Mouse (Mus musculus) heart, adult 8-10 months (tissue): ENCODE measurements around the gene Edem2. TPM values are rescaled to one million over a fixed set of nuclear protein-coding genes. Genes with fewer than 3 reads are reported as not detected.

ENCODE experiments used
- DNase-seq: peaks from one replicate; pipeline ENCODE4 v3.0.0; 2022; ENCODE audit warnings: low spot score
- total RNA-seq, 4 experiments: library from RNA; stranded (reverse); gene quantifications; 2 replicates each; pipeline ENCODE4 v1.2.4; 2022

Gene Edem2
- total RNA-seq, result 1 to 10 TPM; 5.7 to 7.8 (median 6.4) TPM

- DNase-seq, result peak; percentile 96
Observed at GRCm38 (mm10) chr2:155729158-155729645, at the start of gene Edem2. Gene Edem2, minus strand, starts transcription at chr2:155729475.

- no peak for DNase-seq
Observed at GRCm38 (mm10) chr2:155779066-155779465, 49.8 kb upstream of the Edem2 start.

- DNase-seq, result no peak
Observed at GRCm38 (mm10) chr2:155778004-155778403, 48.7 kb upstream of the Edem2 start.

DNA sequence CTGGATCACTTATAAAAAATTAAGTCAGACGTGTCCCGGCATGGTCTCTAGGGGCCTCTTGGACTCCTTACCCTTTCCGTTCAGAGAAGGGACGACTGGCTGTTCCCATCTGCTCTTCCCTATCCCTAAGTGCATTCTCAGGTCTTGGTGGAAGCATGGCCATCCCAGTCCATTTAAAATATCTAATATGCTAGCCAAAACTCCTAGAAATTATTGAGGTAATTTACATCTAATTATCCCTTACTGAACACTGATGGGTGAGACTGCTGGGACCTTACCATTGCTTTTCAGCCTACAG lies 48.4 kb upstream of the Edem2 start:
- DNase-seq, result no peak

GRCm38 (mm10) chr2:155776824-155777687 lies 47.8 kb upstream of the Edem2 start:
- DNase-seq, result no peak

GRCm38 (mm10) chr2:155775685-155776263 lies 46.5 kb upstream of the Edem2 start:
- DNase-seq, result no peak

GRCm38 (mm10) chr2:155774927-155775684 lies 45.8 kb upstream of the Edem2 start, which contains the start of gene Mmp24:
Gene Mmp24, plus strand, starts transcription at chr2:155775342.
- DNase-seq, result no peak

DNA sequence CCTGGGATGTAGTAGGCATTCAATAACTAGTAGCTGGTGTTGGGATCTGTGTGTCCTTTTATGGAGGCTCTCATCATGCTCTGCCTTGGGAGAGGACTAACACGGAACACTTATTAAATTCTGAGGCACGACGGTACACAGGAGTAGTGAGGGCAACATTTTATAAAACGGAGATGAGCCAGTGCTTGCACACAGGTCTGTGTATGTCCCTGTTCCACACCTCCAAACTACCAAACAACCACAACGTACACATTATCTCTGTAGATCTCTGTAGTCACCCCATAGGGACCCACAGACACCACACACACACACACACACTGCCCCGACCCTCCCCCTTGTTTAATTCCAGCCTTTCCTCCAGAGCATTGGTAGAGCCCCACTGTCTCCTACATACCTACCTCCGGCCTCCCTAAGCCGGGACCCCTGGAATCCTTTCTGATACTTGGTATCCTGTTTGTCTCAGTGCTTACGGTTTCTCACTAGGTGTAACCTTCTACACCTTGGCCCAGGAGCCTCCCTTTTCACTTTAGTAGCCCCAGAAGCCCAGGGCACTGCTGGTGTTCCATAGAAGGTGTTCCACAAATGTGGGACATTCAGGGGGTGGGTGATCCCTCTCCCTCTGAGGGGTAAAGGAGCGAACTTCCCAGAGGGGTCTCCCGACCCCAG lies 45.1 kb upstream of the Edem2 start:
- no peak for DNase-seq

GRCm38 (mm10) chr2:155773664-155774063 lies 44.4 kb upstream of the Edem2 start:
- no peak for DNase-seq

- peak; percentile 73 for DNase-seq
Observed at GRCm38 (mm10) chr2:155764679-155765418, 35.6 kb upstream of the Edem2 start.

DNA sequence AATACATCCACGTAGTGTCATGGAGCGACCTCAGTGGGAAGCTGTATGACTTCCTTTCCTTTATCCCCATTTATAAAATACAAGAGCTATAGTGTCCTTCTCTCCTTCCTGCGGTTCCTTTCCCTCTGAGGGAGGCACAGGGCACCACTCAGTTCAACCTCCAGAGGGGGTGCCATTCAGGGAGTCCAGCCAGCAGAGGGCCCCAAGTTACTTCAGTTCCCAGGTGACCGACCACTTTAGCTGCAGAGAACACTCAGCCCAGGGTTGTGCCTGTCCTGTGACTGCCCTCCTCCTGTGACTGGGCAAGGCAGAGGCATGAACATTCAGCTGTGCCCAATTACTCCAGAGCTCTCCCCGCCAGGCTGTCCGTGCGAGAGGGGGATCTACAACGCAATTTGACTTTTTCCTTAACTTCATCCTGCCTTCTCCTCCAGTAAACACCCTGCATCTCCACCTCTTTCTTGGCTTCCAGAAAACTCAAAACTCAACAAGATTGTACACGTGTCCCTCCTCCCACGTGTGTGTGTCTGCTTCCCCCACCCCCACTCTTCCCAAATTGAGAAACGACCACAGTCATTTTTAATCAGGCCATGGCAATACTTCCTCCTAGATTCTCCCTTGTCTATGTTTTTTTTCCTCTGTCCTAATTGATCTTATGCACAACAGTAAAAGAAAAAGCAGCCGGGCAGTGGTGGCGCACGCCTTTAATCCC lies 27.7 kb upstream of the Edem2 start:
- DNase-seq, result no peak

DNA sequence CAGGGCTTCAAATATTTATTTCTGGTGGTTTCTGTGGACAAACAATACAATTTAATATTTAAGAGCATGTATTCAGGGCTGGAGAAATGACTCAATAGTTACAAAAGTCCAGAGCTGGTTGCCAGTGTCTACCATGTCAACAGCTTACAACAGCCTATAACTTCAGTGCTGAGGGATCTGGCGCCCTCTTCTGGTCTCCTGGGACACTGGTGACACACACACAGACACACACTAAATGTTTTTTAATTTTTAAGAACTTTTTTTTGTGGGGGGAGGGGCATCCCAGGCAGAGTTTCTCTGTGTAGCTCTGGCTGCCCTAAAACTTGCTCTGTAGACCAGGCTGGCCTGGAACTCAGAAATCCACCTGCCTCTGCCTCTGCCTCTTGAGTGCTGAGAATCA lies 26.5 kb upstream of the Edem2 start:
- DNase-seq, result no peak

GRCm38 (mm10) chr2:155751014-155751786 lies 21.9 kb upstream of the Edem2 start, which contains the start of gene Procr:
Gene Procr, plus strand, starts transcription at chr2:155751117.
- DNase-seq, result peak; percentile 52

DNA sequence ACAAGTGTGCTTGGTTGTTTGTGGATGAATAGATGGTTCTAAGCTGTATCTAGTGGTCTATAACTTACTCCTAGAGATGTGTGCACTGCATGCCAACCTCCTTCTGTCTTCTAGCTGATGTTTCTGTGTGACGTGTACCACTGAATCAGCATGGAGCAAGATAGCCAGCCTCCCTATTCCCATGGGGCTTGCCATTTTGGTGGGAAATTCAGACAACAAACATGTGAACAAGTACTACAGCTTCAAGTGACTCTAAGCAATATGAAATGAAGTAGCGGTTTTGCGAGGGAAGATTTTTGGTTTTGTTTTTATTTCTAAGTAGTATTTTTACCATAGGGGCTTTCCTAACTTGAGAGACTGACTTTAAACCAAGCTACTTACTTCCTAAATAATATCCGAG lies 20.1 kb upstream of the Edem2 start:
- DNase-seq, result no peak

DNA sequence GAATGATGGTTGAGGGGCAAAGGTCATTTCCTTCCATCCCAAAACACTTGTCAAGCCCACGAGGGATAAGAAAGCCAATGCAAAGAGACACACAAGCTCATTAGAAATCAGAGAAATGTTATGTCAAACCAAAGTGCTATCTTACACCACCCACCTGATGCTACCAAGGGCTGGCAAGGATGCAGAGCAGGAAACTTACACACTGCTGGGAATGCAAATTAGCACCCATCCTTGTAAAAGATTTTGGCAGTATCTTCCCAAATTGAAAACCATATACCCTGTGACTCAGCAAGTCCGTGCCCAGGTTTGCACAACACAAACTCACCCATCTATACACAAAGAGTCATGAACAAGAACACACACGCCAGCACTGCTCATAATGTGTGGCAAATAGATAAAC lies 16.2 kb upstream of the Edem2 start:
- no peak for DNase-seq

DNA sequence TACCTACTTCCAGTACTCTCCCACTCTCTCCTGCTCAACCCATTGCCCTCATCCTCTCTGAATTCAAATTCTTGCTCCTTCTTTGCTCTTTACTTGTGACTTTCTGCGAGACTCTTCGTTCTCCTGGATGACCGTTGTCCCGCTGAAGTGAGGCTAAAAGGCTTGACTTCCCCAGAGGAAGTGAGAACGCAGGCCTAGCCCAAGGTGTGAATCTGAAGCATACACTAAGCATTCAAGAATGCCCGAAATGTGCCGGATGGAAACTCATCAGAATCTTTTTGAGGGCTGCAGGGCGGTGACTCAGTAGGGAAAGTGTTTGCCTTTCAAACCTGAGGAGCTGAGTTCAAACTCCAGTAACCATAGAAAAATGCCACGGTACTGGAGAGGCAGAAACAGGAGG lies 14.1 kb upstream of the Edem2 start:
- no peak for DNase-seq

DNA sequence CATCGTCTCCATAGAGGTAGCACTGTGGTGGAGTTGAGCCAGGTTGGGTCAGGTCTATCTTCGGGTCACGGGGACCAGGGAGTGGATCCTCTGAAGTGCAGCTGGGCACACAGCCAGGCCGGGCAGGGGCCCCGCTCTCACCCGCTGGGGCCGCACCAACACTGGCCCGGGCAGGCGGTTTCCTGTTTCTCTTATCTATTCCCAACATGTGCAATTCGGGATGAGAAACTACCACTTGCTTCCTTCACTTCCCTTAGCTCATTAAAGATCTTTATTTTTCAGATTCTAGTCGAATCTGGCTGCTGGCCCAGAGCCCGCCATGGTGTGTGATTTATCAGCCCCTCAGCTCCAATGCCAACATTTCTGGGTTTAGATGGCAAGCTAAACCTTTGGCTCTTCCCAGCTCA lies 13.7 kb upstream of the Edem2 start:
- DNase-seq, result no peak

- peak; percentile 19 for DNase-seq
Observed at GRCm38 (mm10) chr2:155742211-155742610, 12.9 kb upstream of the Edem2 start.

DNA sequence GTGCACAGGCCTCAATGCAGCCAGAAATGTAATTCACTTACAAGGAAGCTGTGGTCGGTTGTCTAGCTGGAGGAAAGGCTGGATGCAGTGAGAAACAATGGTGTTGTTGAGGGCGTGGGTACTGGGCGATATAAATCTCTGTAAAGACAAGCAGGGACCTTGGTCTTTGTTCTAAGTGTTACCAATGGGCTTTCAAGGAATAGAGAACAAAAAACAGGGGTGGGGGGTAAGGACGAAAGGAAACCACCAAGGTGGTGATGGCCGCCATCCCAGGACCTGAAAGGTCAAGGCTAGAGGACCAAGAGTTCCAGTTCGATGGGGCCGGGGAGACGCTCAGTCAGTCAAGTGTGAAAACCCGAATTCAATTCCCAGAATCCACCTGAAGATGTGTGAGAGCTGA lies 8.5 kb upstream of the Edem2 start:
- no peak for DNase-seq

- DNase-seq, result no peak
Observed at GRCm38 (mm10) chr2:155736936-155737335, 7.7 kb upstream of the Edem2 start.
